Mouse (Mus musculus) brain, embryonic 14.5 days (tissue): ENCODE data around the gene Olfr1427.

Experiments used
- CTCF ChIP-seq: fragments of 200-500 bp; IDR thresholded peaks from 2 replicates; pipeline ENCODE4 v1.5.1; 2012; ENCODE audit warnings: inconsistent platforms, mild to moderate bottlenecking, moderate library complexity, borderline replicate concordance; ENCODE audit not compliant: insufficient read depth, insufficient read length; ENCODE audit errors: extremely low read depth
- POLR2A ChIP-seq: fragments of 200-500 bp; IDR thresholded peaks from 2 replicates; pipeline ENCODE4 v1.6.1; 2012; ENCODE audit warnings: mild to moderate bottlenecking, inconsistent platforms, borderline replicate concordance; ENCODE audit not compliant: poor library complexity, insufficient read depth, insufficient read length, severe bottlenecking; ENCODE audit errors: extremely low read depth

GRCm38 (mm10) chr19:12115797-12116196 lies 12.7 kb upstream of the Olfr1427 start, which contains the start of gene Olfr1428:
- TF ChIP-seq CTCF (no peak), POLR2A (no peak)
